Mouse (Mus musculus): Measurements from ENCODE around the gene Gm43738.

- TF ChIP-seq EP300 (IDR thresholded peaks at IDR 0.05; ENCODE audit: insufficient read depth, low read depth, low read length) (no peak), CTCF (IDR thresholded peaks at IDR 0.05) (no peak), POLR2A (IDR thresholded peaks at IDR 0.05; ENCODE audit: insufficient read depth, low read depth, low read length) (no peak)
These were observed 33.6 kb downstream of the Gm43738 start for GRCm38 (mm10) chr3:89067265-89067664.
